Mouse (Mus musculus) layer of hippocampus, adult 11-12 months (tissue): ENCODE data around the gene Mpl.
A peak's percentile ranks its signal among the peaks of the same experiment; 100 is the strongest.

ENCODE experiments used
- DNase-seq: peaks from one replicate; pipeline ENCODE4 v3.0.0; 2022; ENCODE audit warnings: low spot score

Mpl gene

GRCm38 (mm10) chr4:118427768-118428451 is 29.4 kb downstream of the Mpl start, which contains the start of gene Elovl1:
Gene Elovl1, plus strand, starts transcription at chr4:118428093.
- peak; percentile 81 for DNase-seq

- no peak for DNase-seq
These were observed 29.9 kb downstream of the Mpl start for GRCm38 (mm10) chr4:118427415-118427767.

DNA sequence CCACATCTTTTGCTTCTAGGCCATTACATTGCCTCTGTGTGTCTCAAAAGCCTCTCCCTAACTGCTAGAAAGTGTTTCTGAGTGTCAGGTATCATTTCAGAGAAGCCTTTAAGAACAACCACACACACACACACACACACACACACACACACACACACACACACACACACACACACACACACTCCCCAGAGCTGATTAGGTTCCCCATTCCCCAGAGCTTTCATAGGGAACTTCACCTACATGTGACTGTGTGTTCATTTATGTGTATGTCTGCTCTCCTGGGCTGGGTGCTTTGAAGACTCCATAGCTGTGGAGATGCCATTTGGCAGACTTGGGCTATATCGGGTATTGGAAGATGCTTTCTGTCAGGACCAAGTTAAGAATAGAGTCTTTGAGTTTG is 31.9 kb downstream of the Mpl start:
- DNase-seq = no peak

DNA sequence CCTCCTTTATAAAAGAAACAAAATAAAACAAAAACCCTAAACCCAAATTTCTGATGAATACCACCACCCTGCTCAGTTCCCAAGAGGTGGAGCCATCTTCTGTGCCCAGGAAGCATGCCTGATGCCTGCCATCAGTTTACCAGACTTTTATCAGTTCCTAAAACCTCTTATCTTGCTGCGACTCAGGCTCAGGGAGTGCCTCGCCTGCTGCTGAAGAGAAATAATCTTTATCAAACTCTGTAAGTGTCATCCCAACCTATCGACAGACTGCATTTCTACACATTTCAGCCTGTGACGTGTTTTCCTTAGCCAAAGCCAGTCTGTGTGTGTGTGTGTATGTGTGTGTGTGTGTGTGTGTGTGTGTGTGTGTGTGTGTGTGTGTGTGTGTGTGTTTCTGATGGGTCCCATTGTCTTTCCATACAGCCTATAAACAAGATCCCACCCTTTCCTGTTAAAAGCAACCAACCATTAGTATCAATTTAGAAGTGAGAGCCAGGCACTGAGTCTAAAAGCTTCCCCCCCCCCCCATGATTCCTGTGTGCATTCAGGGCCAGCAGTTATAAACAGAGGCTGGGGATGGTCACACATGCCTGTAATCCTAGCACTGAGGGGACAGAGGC is 32.7 kb downstream of the Mpl start:
- no peak for DNase-seq

DNA sequence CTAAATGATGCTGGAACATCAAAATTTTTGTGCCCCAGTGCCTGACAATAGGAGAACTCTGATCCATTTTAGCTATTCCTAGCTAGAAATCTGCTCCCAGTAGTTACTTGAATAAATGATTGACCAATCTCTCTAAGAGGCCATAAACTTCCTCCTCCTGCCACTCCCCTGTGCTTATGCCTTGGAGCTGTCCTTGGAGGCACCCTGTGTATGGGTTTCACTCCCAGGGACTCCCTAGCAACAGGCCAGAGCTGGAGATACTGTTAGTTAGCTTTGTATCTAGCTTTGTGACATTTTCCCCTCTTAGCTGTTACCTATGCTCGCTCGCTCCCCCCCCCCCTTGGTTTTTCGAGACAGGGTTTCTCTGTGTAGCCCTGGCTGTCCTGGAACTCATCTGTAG is 35.9 kb downstream of the Mpl start:
- DNase-seq = no peak

DNA sequence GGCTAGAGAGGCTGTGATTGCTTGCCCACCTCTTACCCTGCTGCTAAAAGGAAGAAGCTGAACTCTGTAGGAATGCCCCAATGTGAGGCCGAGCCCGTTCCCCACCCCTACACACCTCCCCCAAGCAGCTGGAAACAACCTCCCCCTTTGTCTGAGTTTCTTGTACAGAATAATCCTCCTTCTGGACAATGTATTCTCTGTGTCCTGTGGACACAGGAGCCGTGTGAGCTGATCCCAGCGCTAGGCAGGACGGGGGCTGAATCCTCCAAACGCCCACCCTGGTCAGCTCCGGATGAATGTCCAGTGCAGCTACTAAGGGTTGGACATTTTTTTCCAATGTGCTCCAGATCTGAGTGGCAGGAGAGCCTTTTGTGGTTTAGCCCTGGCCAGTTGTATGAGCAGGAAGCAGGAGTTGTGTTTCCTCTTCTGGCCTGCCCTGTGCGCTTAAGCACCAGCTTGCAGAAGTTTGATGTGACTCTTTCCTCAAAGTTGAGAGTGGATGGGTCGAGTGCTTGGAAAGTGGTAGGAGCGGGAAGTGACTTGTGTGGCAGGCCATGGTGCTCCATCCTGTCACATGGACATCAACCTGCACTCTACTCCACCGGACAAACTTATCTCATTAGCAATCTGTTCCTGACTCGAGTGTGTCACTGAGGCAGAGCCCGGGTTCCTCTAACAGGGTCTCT is 40.1 kb downstream of the Mpl start:
- peak; percentile 34 for DNase-seq

GRCm38 (mm10) chr4:118416329-118416728 is 41.0 kb downstream of the Mpl start:
- DNase-seq = no peak

- DNase-seq = peak; percentile 27
These were observed 41.5 kb downstream of the Mpl start for GRCm38 (mm10) chr4:118415779-118416178.

DNA sequence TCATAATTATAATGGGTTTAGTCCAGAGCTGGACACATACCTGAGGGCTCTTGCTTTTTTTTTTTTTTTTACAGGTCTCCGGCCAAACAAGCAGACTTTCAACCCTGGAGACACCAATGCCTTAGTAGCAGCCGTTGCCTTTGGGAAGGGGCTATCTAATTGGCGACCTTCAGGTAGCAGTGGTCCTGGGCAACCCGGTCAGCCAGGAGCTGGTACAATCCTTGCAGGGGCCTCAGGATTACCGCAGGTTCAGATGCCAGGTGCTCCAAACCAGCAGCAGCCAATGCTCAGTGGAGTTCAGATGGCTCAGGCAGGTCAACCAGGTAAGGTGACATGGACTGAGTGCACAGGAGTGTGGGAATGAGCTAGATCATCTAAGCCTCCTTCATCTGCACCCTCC is 43.8 kb downstream of the Mpl start:
- DNase-seq = no peak

- DNase-seq = no peak
These were observed 46.4 kb downstream of the Mpl start for GRCm38 (mm10) chr4:118410871-118411270.

DNA sequence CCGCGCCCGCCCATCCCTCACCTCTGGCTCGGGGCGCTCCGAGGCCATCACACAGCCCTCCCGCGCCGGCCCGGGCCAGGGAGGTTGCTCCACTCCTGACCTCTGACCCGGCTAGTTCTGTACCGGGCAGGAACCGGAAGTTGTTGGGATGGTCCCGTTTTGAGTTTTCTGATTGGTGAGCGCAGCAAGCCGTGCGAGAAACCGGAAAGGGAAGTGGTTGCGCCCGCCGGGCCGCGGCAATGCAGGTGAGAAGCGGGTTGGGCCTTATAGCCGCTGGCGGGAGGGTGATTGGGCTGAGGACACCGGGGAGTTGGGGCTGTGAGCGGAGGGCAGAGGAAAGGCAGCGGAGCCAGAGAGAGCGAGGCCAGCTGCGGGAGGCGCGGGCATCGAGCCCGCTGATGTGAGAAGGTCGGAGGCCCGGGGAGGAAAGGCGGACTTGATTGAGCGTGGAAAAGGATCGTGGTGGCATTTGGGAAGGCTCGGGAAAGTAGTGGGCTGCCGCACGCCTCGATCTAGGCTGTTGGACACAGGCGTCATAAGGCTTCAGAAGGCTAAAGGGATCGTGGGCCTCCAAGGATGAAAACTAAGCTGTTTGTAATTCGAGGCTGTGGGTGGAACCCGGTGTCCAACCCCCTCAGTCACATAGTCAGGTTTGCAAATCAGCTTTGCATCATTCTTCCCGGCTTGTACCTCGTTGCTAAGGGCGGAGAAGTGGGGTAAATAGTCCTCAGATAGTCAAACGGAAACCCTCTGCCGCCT is 48.0 kb downstream of the Mpl start, which contains the start of the genes Szt2 and Med8:
TSS of gene Szt2 (minus strand) at position 132 of the 759 bp plus-strand sequence.
TSS of gene Med8 (plus strand) at position 196 of the 759 bp plus-strand sequence.
- peak; percentile 91 for DNase-seq

DNA sequence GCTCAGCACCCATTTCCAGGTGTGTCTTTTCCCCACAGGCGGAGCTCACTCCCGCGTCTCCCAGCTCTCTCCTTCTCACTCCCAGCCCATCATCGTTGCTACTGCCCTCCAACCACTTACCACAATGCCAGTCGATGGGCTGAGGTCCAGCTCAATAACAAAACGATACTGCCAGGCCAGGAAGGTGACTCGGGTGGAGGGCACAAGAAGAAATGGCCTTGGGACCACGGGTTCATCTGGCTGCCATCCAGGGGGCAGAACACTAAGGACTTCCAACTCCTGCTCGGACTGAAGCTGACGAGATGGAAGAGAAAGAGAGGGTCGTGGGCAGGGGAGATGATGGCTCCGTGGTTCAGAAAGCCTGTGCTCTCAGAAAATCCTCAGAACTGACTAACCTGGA is 54.6 kb downstream of the Mpl start:
- DNase-seq = no peak

GRCm38 (mm10) chr4:118401918-118402317 is 55.4 kb downstream of the Mpl start:
- no peak for DNase-seq

DNA sequence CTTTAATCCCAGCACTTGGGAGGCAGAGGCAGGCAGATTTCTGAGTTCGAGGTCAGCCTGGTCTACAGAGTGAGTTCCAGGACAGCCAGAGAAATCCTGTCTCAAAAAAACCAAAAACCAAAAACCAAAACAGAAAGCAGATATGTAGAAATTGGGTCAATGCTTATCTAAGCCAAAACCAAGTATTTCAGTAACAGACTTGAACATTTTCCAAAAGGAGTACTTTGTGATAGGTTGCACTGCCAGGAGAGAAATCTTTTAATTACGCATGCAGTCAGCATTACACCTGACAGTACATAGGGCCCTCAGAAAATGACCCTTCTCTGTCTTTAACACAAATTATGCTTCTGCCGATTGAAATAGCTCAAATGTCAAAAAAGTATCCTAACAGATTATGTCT is 55.9 kb downstream of the Mpl start:
- no peak for DNase-seq

GRCm38 (mm10) chr4:118398400-118398799 is 58.9 kb downstream of the Mpl start:
- DNase-seq = no peak

- DNase-seq = no peak
These were observed 60.9 kb downstream of the Mpl start for GRCm38 (mm10) chr4:118396433-118396832.

GRCm38 (mm10) chr4:118395289-118395688 is 62.0 kb downstream of the Mpl start:
- no peak for DNase-seq

DNA sequence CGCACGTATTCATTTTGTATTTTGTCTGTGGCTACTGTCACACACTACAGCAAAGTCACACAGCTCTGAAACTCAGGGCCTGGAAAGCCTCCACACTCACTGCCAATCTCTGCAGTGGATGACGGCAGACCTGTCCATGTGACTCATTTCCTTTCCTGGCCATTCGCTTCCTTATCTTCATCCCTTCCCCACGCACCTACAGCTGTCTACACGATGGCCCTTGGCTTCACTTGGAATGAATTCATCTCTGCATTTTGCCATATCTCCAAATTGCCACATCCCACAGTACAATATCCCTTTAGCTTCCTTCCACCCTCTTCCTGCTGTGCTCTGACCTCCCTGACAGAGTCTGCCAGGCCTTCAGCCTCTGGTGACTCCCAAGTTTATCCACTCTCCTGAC is 62.8 kb downstream of the Mpl start:
- DNase-seq = no peak
